Mouse (Mus musculus) C2C12 (cell line): ENCODE results near the gene Gabrd.

ENCODE experiments used
- CEBPB ChIP-seq: IDR thresholded peaks from one replicate; pipeline ENCODE4 v1.6.1; 2011; ENCODE audit warnings: low read depth, mild to moderate bottlenecking, control low read depth, moderate library complexity
- FOSL1 ChIP-seq: IDR thresholded peaks from one replicate; pipeline ENCODE4 v1.8.0; 2011; ENCODE audit warnings: mild to moderate bottlenecking, low read length; ENCODE audit not compliant: poor library complexity, insufficient read depth, severe bottlenecking

DNA sequence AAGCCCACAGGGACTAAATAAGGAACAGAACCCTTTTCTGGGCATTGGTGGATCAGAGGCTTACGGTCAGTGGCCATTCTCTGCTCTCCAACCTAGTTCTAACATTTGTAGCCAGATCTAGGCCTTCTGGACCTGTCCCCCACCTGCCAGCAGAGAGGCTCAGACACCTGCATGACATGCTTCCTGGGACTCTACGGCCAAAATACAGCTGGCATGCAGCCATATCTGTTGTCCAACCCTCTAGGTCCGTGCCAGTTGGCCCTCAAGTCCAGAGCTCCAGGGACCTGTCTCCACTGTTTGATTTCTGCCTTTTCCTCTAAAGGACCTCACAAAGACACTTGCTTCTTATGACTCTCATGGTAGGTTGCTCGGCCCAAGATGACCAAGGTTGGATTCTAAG, 1.2 kb downstream of the Gabrd start:
- TF ChIP-seq FOSL1 (no peak), CEBPB (no peak)
